Mouse (Mus musculus) mouse embryonic stem cell (cell line): ENCODE results near the gene Txk.

Experiments used
- in situ Hi-C, 2 experiments: fragments of 300-500 bp; cut with MboI; formaldehyde crosslinking; loops; 1 replicate in 1 of 2; 3 replicates in 1 of 2; pipeline ENCODE4 v1.14.3; 2019 to 2020; ENCODE audit warnings: low sequenced_read_pairs in 2 of 2, low pct_unique_long_range_greater_than_20kb in 1 of 2, mixed read lengths in 1 of 2; ENCODE audit not compliant: unreplicated experiment in 1 of 2

Gene Txk

DNA sequence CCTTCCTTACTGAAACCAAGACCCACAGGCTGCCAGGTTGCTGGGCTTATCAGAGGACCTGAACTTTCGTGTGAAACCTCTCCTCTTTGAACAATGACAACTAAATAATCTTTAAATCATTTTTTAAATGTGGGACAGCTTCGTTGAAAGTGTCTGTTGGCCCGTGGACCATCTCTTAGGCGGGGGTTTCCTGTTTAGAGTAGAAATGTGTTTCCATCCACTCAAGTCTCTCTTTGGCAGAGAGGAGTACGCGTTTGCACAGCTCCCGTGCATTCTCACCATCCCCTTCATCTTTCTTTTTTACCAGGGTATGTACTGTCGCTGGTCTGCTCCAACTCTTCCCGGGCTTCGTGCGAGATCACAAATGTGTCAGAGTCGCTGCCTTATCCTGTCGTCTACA is 94.2 kb downstream of the Txk start:
- in situ Hi-C loops = no loop called here

DNA sequence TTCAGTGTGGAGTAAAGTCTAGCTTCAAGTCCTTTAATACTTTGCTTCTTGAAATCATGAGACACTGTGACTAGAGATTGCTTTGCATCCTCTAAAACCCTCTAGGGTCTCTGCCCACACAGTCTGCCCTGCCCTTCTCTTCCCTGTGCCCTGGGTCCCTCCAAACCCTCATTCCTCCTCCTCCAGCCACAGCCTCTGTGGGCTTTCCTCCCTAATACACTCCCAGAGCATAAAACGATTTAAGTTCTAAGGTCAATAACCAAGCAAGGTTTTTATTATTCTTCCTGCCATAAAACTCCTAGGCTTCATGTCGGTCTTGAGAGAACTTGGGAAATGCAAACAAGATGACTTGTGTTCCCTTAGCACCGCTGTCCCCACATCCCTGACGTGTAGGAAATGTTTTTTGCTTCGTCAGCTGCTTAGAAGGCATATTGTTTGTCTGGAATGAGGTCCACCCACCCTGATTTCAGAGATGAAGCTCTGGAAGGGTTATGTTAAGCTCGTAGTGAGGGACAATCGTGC is 96.2 kb downstream of the Txk start:
- in situ Hi-C loops = no loop called here

DNA sequence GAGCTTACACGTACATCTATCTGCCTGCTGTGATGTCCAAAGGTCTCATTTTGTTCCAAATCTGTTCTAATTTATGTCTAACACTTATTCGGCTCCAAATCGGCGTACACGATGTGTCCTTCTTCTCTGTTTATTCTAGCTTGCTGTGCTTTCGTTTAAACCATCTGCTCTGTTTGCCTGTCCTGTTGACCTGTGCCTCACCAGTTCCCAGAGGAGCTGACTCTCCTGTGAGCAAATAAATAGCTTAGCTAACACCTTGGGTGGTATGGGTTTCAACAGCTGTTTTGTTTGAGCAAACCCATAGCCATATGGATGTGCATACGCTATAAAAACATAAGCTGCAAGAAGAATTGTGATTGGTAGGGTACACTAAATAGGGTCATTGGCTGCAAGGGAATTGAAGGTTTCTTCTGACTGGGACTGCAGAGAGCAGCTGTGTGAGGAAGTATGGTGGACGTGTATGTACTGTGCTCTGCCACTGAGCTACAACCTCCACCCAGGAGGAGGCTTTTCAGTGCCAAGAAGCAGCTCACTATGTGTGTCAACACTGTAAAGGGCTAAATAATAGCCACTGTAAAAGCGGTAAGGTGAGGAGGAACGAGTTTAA is 99.4 kb downstream of the Txk start:
- in situ Hi-C loops = no loop called here

DNA sequence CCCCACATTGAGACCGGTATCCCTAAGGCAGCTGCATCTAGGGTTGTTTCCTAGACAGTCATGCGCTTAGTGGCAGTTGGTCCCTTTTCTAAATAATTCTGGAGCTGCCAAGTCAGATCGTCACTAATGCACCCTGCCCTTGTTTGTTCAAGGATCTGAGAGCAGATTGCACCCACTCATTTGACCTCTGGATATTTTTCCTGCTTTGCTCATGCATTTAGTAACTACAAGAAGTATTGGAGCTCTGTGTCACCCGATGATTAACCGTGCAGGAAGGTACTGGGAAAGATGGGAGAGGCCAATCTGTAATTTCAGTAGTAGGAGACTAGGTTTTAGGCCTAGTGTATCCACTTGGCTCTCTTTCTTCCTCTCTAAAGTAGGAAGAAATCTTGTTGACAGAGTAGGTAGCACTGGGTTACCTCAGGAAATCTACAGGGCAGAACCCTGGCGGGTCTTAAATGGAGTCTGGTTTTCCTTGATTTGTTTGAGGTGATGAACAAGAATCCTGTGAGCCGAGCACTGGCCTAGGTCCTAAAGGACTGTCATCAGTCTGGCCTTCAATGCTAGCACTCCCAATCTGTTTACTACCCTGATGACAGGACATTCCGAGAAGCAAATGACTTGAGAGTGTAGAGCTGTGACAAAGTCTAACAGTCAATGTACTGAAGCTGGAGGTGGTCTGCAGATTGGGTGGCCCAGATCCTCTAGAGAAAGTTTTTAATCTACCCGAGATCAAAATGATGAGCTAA is 103.4 kb downstream of the Txk start:
- in situ Hi-C loops = no loop called here

- in situ Hi-C loops = no loop called here
Measured at GRCm38 (mm10) chr5:72647958-72648595, 104.5 kb downstream of the Txk start.

DNA sequence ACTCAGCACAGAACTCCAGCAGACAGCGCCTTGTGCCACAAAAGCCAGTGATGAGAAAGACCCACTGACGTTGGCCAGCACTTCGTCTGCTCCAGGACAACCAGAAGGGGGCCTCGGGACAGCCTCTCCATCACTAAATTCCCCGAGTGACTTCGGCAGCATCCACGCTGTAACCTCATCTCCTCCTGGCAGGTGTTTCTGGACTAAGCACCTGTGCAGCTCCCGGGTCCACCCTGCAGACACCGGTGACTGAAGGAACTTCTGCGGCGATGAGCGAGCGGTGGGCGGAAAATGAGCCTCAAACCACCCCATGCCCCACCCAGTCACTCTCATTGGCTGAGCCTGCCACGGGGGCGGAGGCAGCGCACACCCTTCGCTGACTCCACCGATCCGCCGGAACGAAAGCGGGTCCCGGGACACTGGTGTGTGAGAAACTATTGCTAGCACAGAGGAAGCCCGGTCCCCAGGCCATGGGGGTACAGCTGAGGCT is 105.1 kb downstream of the Txk start, which contains the start of gene Nipal1:
Gene Nipal1, plus strand, starts transcription at position 378 of the 490 bp plus-strand sequence.
- in situ Hi-C loops = no loop called here

- in situ Hi-C loops = no loop called here
Measured at GRCm38 (mm10) chr5:72646996-72647395, 105.6 kb downstream of the Txk start.

GRCm38 (mm10) chr5:72646131-72646530 is 106.4 kb downstream of the Txk start:
- in situ Hi-C loops = no loop called here
